Mouse (Mus musculus) intestine, embryonic 14.5 days (tissue): ENCODE measurements around the gene Med8. TPM values are rescaled to one million over a fixed set of nuclear protein-coding genes. Genes with fewer than 3 reads are reported as not detected.
A peak's percentile ranks its signal among the peaks of the same experiment; 100 is the strongest.

Experiments used
- ATAC-seq: fragments of 200-750 bp; cut with Nextera tagmentation; replicated peaks from 2 replicates; pipeline ENCODE4 v1.8.0; 2017; ENCODE audit warnings: low read depth, moderate number of reproducible peaks, moderate TSS enrichment, moderate library complexity; ENCODE audit not compliant: low FRiP score, low TSS enrichment
- DNase-seq: peaks from one replicate; pipeline ENCODE4 v3.0.0-alpha.2; 2018; ENCODE audit warnings: low spot score
- H3K27ac ChIP-seq: fragments of 300-500 bp; sonication (generic); 2 replicates; pipeline ENCODE4 v1.5.1; 2014; ENCODE audit warnings: low read depth, mild to moderate bottlenecking, control low read depth
- H3K27me3 ChIP-seq: fragments of 300-500 bp; sonication (generic); replicated peaks from 2 replicates; pipeline ENCODE4 v1.6.1; 2014; ENCODE audit warnings: low read length, control low read depth; ENCODE audit not compliant: control insufficient read depth, insufficient read depth
- H3K36me3 ChIP-seq: fragments of 300-500 bp; sonication (generic); 2 replicates; pipeline ENCODE4 v1.6.1; 2014; ENCODE audit warnings: low read length, control low read depth; ENCODE audit not compliant: control insufficient read depth, insufficient read depth
- H3K4me1 ChIP-seq: fragments of 300-500 bp; sonication (generic); replicated peaks from 2 replicates; pipeline ENCODE4 v1.6.1; 2014; ENCODE audit warnings: low read length, control low read depth, mixed read lengths; ENCODE audit not compliant: control insufficient read depth, insufficient read depth
- H3K4me2 ChIP-seq: fragments of 300-500 bp; sonication (generic); 2 replicates; pipeline ENCODE4 v1.6.1; 2014; ENCODE audit warnings: low read length
- H3K4me3 ChIP-seq: fragments of 300-500 bp; sonication (generic); 2 replicates; pipeline ENCODE4 v1.5.1; 2014; ENCODE audit warnings: low read depth, low read length, control low read depth, mixed read lengths
- H3K9ac ChIP-seq: fragments of 300-500 bp; sonication (generic); 2 replicates; pipeline ENCODE4 v1.6.1; 2014; ENCODE audit warnings: mild to moderate bottlenecking, low read length
- H3K9me3 ChIP-seq: fragments of 300-500 bp; sonication (generic); 2 replicates; pipeline ENCODE4 v1.6.1; 2016; ENCODE audit warnings: low read length, control low read depth; ENCODE audit not compliant: control insufficient read depth
- WGBS: fragments of 180-500 bp; shearing (Covaris S2); extraction: QIAGEN DNeasy Blood & Tissue Kit; methylation state at CpG from one replicate; pipeline ENCODE4 v1.1.7; 2014; 5-methylcytosine and 5-hydroxymethylcytosine counted together
- polyA plus RNA-seq: library from polyadenylated mRNA; unstranded; fragments of >200 nt; fragmentation: Nextera tagmentation; extraction: Ambion mirVana; gene quantifications from 2 replicates; pipeline ENCODE4 v1.2.1, GENCODE M21; 2014

Gene Med8
- polyA plus RNA-seq, 1 experiment from 2014 or later = 106 TPM

DNA sequence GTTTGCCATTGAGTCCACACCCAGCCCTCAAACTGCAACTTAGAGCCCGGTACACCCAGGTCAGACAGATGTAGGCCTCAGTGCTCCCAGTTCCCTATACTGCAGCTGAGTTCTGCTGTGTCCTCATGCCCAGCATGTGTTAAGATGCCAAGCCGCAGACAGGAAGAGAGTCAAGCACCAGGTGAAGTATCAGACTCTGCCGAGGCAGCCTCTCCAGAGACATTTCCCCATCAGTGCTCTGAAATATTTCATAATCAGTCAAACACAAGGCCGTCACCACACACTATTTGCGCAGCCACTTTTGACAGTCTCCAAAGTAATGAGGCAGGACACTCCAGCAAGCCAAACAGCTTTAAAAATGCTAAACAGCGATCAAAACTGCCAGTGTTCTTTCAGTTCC lies 10.7 kb upstream of the Med8 start:
- no peak overlapping the region for H3K27ac ChIP-seq
- H3K4me3 ChIP-seq = no peak overlapping the region
- H3K27me3 ChIP-seq = no peaks in the 10 kb centered on the region
- no peaks in the 10 kb centered on the region for H3K9me3 ChIP-seq
- H3K9ac ChIP-seq = no peak overlapping the region
- no peak overlapping the region for H3K4me2 ChIP-seq
- H3K36me3 ChIP-seq = peaks cover 89% of the 10 kb centered on the region
- H3K4me1 ChIP-seq = no peaks in the 10 kb centered on the region
- no peak for DNase-seq
- no peak for ATAC-seq
- WGBS = 88% methylated on average over 6 of the region's 6 CpGs

- 96% methylated on average over 3 of the region's 3 CpGs for WGBS
- no peak overlapping the region for H3K4me3 ChIP-seq
- H3K4me1 ChIP-seq = no peaks in the 10 kb centered on the region
- no peak for DNase-seq
- no peak for ATAC-seq
- no peak overlapping the region for H3K4me2 ChIP-seq
- H3K9me3 ChIP-seq = no peaks in the 10 kb centered on the region
- H3K9ac ChIP-seq = no peak overlapping the region
- no peak overlapping the region for H3K27ac ChIP-seq
- H3K27me3 ChIP-seq = no peaks in the 10 kb centered on the region
- H3K36me3 ChIP-seq = peaks cover 69% of the 10 kb centered on the region
Observed at GRCm38 (mm10) chr4:118401421-118401820, 7.7 kb upstream of the Med8 start.

GRCm38 (mm10) chr4:118401918-118402317 lies 7.2 kb upstream of the Med8 start:
- H3K36me3 ChIP-seq = peaks cover 64% of the 10 kb centered on the region
- no peak for DNase-seq
- no peaks in the 10 kb centered on the region for H3K27me3 ChIP-seq
- no peak overlapping the region for H3K4me3 ChIP-seq
- WGBS = 88% methylated on average over 5 of the region's 5 CpGs
- ATAC-seq = no peak
- H3K4me2 ChIP-seq = no peak overlapping the region
- H3K4me1 ChIP-seq = no peaks in the 10 kb centered on the region
- H3K27ac ChIP-seq = no peak overlapping the region
- no peaks in the 10 kb centered on the region for H3K9me3 ChIP-seq
- no peak overlapping the region for H3K9ac ChIP-seq

- Histone ChIP-seq H3K36me3 (peaks cover 56% of the 10 kb centered on the region), H3K9me3 (no peaks in the 10 kb centered on the region), H3K4me3 (no peak overlapping the region), H3K9ac (no peak overlapping the region), H3K4me2 (no peak overlapping the region), H3K27me3 (no peaks in the 10 kb centered on the region), H3K4me1 (no peaks in the 10 kb centered on the region), H3K27ac (no peak overlapping the region)
- DNase-seq = no peak
- ATAC-seq = no peak
- 93% methylated on average over 12 of the region's 12 CpGs for WGBS
Observed at GRCm38 (mm10) chr4:118402701-118403100, 6.4 kb upstream of the Med8 start.

DNA sequence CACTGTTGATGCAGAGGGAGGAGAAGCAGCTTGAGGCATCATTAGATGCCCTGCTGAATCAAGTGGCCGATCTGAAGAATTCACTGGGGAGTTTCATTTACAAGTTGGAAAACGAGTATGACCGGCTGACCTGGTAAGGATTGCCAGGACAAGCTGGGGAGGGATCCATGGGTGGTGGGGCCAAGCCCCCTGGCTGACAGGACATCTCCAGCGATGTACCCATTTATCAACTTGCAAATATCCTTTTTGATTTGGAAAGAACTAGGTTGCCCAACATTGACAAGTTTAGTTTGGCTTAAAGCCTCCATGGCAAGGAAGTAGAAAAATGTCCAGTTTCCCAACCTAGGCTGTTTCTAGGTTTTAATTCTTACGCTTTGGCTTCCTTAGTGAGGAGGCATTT lies 1.7 kb downstream of the Med8 start:
- no peak overlapping the region for H3K27ac ChIP-seq
- H3K9me3 ChIP-seq = no peaks in the 10 kb centered on the region
- 92% methylated on average over 5 of the region's 5 CpGs for WGBS
- H3K9ac ChIP-seq = no peak overlapping the region
- H3K27me3 ChIP-seq = no peaks in the 10 kb centered on the region
- peaks cover 14% of the 10 kb centered on the region for H3K4me1 ChIP-seq
- peaks cover 52% of the 10 kb centered on the region for H3K36me3 ChIP-seq
- no peak overlapping the region for H3K4me2 ChIP-seq
- no peak for DNase-seq
- no peak for ATAC-seq
- H3K4me3 ChIP-seq = no peak overlapping the region

DNA sequence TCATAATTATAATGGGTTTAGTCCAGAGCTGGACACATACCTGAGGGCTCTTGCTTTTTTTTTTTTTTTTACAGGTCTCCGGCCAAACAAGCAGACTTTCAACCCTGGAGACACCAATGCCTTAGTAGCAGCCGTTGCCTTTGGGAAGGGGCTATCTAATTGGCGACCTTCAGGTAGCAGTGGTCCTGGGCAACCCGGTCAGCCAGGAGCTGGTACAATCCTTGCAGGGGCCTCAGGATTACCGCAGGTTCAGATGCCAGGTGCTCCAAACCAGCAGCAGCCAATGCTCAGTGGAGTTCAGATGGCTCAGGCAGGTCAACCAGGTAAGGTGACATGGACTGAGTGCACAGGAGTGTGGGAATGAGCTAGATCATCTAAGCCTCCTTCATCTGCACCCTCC lies 4.4 kb downstream of the Med8 start:
- Histone ChIP-seq H3K36me3 (peaks cover 77% of the 10 kb centered on the region), H3K4me2 (no peak overlapping the region), H3K9me3 (no peaks in the 10 kb centered on the region), H3K27me3 (no peaks in the 10 kb centered on the region), H3K27ac (no peak overlapping the region), H3K9ac (no peak overlapping the region), H3K4me1 (peaks cover 8% of the 10 kb centered on the region), H3K4me3 (no peak overlapping the region)
- ATAC-seq (no peak), DNase-seq (no peak)
- 94% methylated on average over 5 of the region's 5 CpGs for WGBS

GRCm38 (mm10) chr4:118415779-118416178 lies 6.6 kb downstream of the Med8 start:
- no peaks in the 10 kb centered on the region for H3K4me1 ChIP-seq
- H3K9me3 ChIP-seq = no peaks in the 10 kb centered on the region
- 79% methylated on average over 2 of the region's 2 CpGs for WGBS
- H3K9ac ChIP-seq = no peak overlapping the region
- no peak overlapping the region for H3K4me2 ChIP-seq
- H3K27me3 ChIP-seq = no peaks in the 10 kb centered on the region
- DNase-seq (no peak), ATAC-seq (no peak)
- no peak overlapping the region for H3K27ac ChIP-seq
- H3K36me3 ChIP-seq = peaks cover 89% of the 10 kb centered on the region
- H3K4me3 ChIP-seq = no peak overlapping the region

- Histone ChIP-seq H3K27ac (0 out of 2 replicates have a peak overlapping the region, but pooled peaks have one; percentile 7), H3K4me3 (no peak overlapping the region), H3K27me3 (no peaks in the 10 kb centered on the region), H3K4me2 (no peak overlapping the region), H3K4me1 (no peaks in the 10 kb centered on the region), H3K36me3 (peaks cover 89% of the 10 kb centered on the region), H3K9ac (no peak overlapping the region), H3K9me3 (no peaks in the 10 kb centered on the region)
- DNase-seq (no peak), ATAC-seq (no peak)
- WGBS = 91% methylated on average over 5 of the region's 5 CpGs
Observed at GRCm38 (mm10) chr4:118416329-118416728, 7.2 kb downstream of the Med8 start.

GRCm38 (mm10) chr4:118417112-118417797 lies 8.1 kb downstream of the Med8 start:
- no peaks in the 10 kb centered on the region for H3K9me3 ChIP-seq
- H3K4me1 ChIP-seq = no peaks in the 10 kb centered on the region
- DNase-seq (no peak), ATAC-seq (no peak)
- H3K4me2 ChIP-seq = no peak overlapping the region
- peaks cover 85% of the 10 kb centered on the region for H3K36me3 ChIP-seq
- no peak overlapping the region for H3K27ac ChIP-seq
- H3K4me3 ChIP-seq = no peak overlapping the region
- no peaks in the 10 kb centered on the region for H3K27me3 ChIP-seq
- H3K9ac ChIP-seq = no peak overlapping the region
- 83% methylated on average over 13 of the region's 13 CpGs for WGBS
